Mouse (Mus musculus) central nervous system, embryonic 18 days (tissue): ENCODE results near the gene Kcng4. TPM values are rescaled to one million over a fixed set of nuclear protein-coding genes. Genes with fewer than 3 reads are reported as not detected.

Experiments
- polyA plus RNA-seq: library from polyadenylated mRNA; depleted of rRNA; stranded (reverse); fragments of >200 nt; gene quantifications from 2 replicates; pipeline ENCODE4 v1.2.3, GENCODE M21; 2012; rRNA removed

Gene Kcng4
- polyA plus RNA-seq, result 0.19 and 0.41 TPM in 2 replicates

GRCm38 (mm10) chr8:119635378-119635777 is at the start of gene Kcng4:
Gene Kcng4, minus strand, starts transcription at chr8:119635680.

DNA sequence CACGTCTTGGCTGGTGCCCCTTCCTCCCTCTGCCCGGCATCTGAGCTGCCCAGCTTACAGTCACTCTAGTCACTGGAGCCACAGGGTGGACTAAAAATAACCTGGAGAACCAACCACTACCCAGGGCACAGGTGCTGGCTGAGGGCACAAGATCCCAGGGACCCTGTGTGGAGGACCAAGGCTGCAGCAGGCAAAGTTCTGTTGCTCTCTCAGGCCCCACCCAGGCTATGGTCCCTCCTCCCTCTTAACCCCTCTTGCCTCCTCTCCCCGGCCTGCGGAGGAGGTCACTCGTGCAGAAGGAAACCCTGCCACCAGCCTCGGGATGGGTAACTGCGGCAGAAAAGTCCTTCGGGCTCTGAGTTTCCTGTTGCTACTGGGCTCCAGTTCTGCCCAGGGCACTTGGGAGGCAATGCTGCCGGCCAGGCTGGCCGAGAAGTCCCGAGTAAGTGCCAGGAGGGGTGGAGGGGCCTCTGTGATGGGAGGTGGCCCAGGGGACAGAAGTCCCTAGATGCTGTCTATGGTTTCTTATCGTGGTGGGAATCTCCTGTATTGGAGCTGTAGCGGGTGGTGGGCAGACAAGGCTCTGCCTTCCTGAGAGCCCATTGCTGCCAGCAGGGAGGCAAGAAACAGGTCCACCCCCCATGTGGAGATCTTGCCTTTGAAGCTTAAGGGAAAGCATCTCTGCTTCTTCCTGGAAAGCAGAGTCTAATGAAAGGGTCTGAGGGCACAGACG is 30.9 kb upstream of the Kcng4 start, which contains the start of gene Wfdc1:
Gene Wfdc1, plus strand, starts transcription at position 147 of the 733 bp plus-strand sequence.

DNA sequence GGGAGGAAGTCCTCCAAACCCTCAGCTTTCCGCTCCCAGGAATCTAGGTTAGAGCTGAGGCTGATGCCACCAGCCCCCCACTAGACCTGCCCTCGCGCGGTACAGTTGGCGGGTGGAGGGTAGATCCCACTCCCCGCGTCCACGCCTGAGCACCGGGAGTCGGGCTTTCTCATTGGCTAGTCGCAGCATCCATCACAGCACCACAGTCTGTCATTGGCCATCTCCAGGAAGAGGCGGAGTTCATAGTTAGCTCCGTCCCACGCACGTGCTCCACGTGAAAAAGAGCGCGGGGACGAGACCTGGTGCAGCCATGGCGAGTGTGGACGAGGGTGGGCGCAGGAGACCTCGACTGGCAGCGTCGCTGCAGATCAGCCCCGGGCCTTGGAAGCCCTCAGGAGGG is 23.0 kb downstream of the Kcng4 start, which contains the start of gene Adad2:
Gene Adad2, plus strand, starts transcription at position 277 of the 400 bp plus-strand sequence.

DNA sequence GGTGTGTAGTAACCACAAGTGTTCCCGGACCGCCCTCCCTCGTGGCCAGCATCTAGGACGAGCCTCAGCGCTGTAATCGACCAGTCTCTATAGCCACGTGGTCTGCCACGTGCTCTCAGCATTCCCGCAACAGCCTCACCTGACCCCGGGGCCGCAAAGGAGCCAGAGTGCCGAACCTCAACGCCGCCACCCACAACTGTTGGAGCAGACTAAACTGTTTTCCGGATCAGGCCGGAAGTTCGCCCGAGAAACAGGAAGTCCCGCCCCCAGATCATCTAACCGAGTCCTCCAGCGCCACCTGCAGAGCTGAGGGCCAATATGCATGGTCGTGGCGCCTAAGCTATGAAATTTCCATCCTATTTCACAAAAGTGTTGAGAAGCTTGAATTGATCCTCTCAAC is 30.5 kb downstream of the Kcng4 start, which contains the start of gene Taf1c:
Gene Taf1c, minus strand, starts transcription at position 227 of the 400 bp plus-strand sequence.

GRCm38 (mm10) chr8:119574437-119575365 is 60.8 kb downstream of the Kcng4 start, which contains the start of the genes Hsdl1 and Dnaaf1:
Gene Hsdl1, minus strand, starts transcription at chr8:119575183.
Gene Dnaaf1, plus strand, starts transcription at chr8:119575235.

Other genes starting within 250 kb of the Kcng4 start
- gene Mlycd, start 240.8 kb downstream of the Kcng4 start, polyA plus RNA-seq, result 18.3 and 19.3 TPM in 2 replicates
- gene Osgin1, start 201.6 kb downstream of the Kcng4 start, polyA plus RNA-seq, result 0.53 and 0.73 TPM in 2 replicates
- 42.8 and 44.1 TPM in 2 replicates for gene Necab2, start 189.0 kb downstream of the Kcng4 start, polyA plus RNA-seq
- gene Slc38a8, start 134.0 kb downstream of the Kcng4 start, polyA plus RNA-seq, result 0.08 and 0.09 TPM in 2 replicates
- 72.5 and 75.5 TPM in 2 replicates for gene Mbtps1, start 76.9 kb downstream of the Kcng4 start, polyA plus RNA-seq
- 76.3 and 83.7 TPM in 2 replicates for gene Hsdl1, start 60.5 kb downstream of the Kcng4 start, polyA plus RNA-seq
- gene Dnaaf1, start 60.4 kb downstream of the Kcng4 start, polyA plus RNA-seq, result 0.53 and 0.62 TPM in 2 replicates
- 22.8 and 24.0 TPM in 2 replicates for gene Taf1c, start 30.5 kb downstream of the Kcng4 start, polyA plus RNA-seq
- 0.27 and 0.51 TPM in 2 replicates for gene Adad2, start 22.9 kb downstream of the Kcng4 start, polyA plus RNA-seq
- gene Wfdc1, start 30.7 kb upstream of the Kcng4 start, polyA plus RNA-seq, result 8.6 and 9.7 TPM in 2 replicates
- 0.27 and 0.30 TPM in 2 replicates for gene Atp2c2, start 64.3 kb upstream of the Kcng4 start, polyA plus RNA-seq
- gene Tldc1, start 142.7 kb upstream of the Kcng4 start, polyA plus RNA-seq, result 13.9 and 14.5 TPM in 2 replicates
- 261 and 319 TPM in 2 replicates for gene Cotl1, start 204.9 kb upstream of the Kcng4 start, polyA plus RNA-seq
- gene Klhl36, start 226.6 kb upstream of the Kcng4 start, polyA plus RNA-seq, result 13.8 and 15.7 TPM in 2 replicates